Mouse (Mus musculus) CH12.LX (cell line): ENCODE measurements around the gene Xylb.

Experiments used
- CHD2 ChIP-seq: IDR thresholded peaks from 2 replicates; pipeline ENCODE4 v1.6.1; 2011; ENCODE audit warnings: low read length, improper control_type of control experiment
- CTCF ChIP-seq, 2 experiments: IDR thresholded peaks in 1 of 2; conservative IDR thresholded peaks in 1 of 2; 2 replicates each; pipeline ENCODE4 v1.5.1; 2011 to 2012; ENCODE audit warnings: low read depth in 2 of 2, low read length in 2 of 2, improper control_type of control experiment in 1 of 2, inconsistent platforms in 1 of 2, mild to moderate bottlenecking in 1 of 2, moderate library complexity in 1 of 2
- JUN ChIP-seq: IDR thresholded peaks from 2 replicates; pipeline ENCODE4 v1.6.1; 2011; ENCODE audit warnings: low read depth, mild to moderate bottlenecking, low read length, improper control_type of control experiment, moderate library complexity; ENCODE audit not compliant: insufficient read depth
- MEF2A ChIP-seq: IDR thresholded peaks from 2 replicates; pipeline ENCODE4 v1.6.1; 2014; ENCODE audit warnings: low read depth, mild to moderate bottlenecking, inconsistent platforms, low read length, improper control_type of control experiment, borderline replicate concordance
- POLR2A ChIP-seq: IDR thresholded peaks from 2 replicates; pipeline ENCODE4 v1.6.1; 2011; ENCODE audit warnings: low read depth, mild to moderate bottlenecking, improper control_type of control experiment, low read length
- POLR2AphosphoS2 ChIP-seq: IDR thresholded peaks from 2 replicates; pipeline ENCODE4 v1.6.1; 2011; ENCODE audit warnings: low read depth, low read length, improper control_type of control experiment
- ZKSCAN1 ChIP-seq: IDR thresholded peaks from 2 replicates; pipeline ENCODE4 v1.6.1; 2012; ENCODE audit warnings: low read depth, inconsistent platforms, low read length, improper control_type of control experiment, borderline replicate concordance

DNA sequence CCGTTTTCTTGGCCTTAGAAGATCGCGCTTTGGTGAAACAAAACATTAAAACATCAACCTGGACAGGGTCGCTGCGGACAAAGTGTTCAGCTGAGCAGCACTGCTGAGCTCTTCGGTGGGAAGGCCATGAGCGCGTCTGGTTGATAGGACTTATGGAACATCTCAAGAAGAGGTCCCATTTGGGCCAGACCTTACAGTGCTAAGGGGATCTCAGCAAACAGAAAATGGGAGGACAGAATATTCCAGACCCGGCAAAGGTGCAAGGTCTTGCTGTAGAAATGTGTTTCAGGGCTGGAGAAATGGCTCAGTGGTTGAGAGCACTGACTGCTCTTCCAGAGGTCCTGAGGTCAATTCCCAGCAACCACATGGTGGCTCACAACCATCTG is 33.9 kb upstream of the Xylb start:
- no peak for TF ChIP-seq CTCF (conservative IDR thresholded peaks at IDR 0.05 in 1 of 2, IDR thresholded peaks at IDR 0.05 in 1 of 2; ENCODE audit: low read depth in 2 of 2, low read length in 2 of 2)
- no peak for TF ChIP-seq CHD2
- no peak for TF ChIP-seq JUN
- no peak for TF ChIP-seq POLR2AphosphoS2
- TF ChIP-seq MEF2A: no peak; the same call in 1 of the 2 replicates
- no peak for TF ChIP-seq POLR2A
- no peak for TF ChIP-seq ZKSCAN1
